Mouse (Mus musculus) limb, embryonic 12.5 days (tissue): ENCODE measurements around the gene Neurl1a. TPM values are rescaled to one million over a fixed set of nuclear protein-coding genes. Genes with fewer than 3 reads are reported as not detected.

ENCODE experiments used
- ATAC-seq: fragments of 200-750 bp; cut with Nextera tagmentation; 2 replicates; pipeline ENCODE4 v1.8.0; 2017; ENCODE audit warnings: low read depth, moderate TSS enrichment; ENCODE audit not compliant: insufficient number of reproducible peaks, insufficient read depth, low FRiP score, low TSS enrichment
- H3K27ac ChIP-seq: fragments of 300-500 bp; sonication (generic); 2 replicates; pipeline ENCODE4 v1.5.1; 2016; ENCODE audit warnings: mild to moderate bottlenecking, moderate library complexity
- H3K27me3 ChIP-seq: fragments of 300-500 bp; sonication (generic); 2 replicates; pipeline ENCODE4 v1.6.1; 2016; ENCODE audit warnings: mild to moderate bottlenecking, moderate library complexity
- H3K36me3 ChIP-seq: fragments of 300-500 bp; sonication (generic); 2 replicates; pipeline ENCODE4 v1.6.1; 2016; ENCODE audit warnings: mild to moderate bottlenecking, moderate library complexity
- H3K4me1 ChIP-seq: fragments of 300-500 bp; sonication (generic); replicated peaks from 2 replicates; pipeline ENCODE4 v1.6.1; 2016
- H3K4me2 ChIP-seq: fragments of 300-500 bp; sonication (generic); 2 replicates; pipeline ENCODE4 v1.6.1; 2016; ENCODE audit warnings: mild to moderate bottlenecking, moderate library complexity
- H3K4me3 ChIP-seq: fragments of 300-500 bp; sonication (generic); replicated peaks from 2 replicates; pipeline ENCODE4 v1.5.1; 2016; ENCODE audit warnings: mild to moderate bottlenecking
- H3K9ac ChIP-seq: fragments of 300-500 bp; sonication (generic); replicated peaks from 2 replicates; pipeline ENCODE4 v1.6.1; 2016; ENCODE audit warnings: mild to moderate bottlenecking, moderate library complexity
- H3K9me3 ChIP-seq: fragments of 300-500 bp; sonication (generic); 2 replicates; pipeline ENCODE4 v1.6.1; 2016; ENCODE audit warnings: mild to moderate bottlenecking, moderate library complexity
- WGBS: fragments of 180-500 bp; shearing (Covaris S2); methylation state at CpG from one replicate; pipeline ENCODE4 v1.1.7; 2016; 5-methylcytosine and 5-hydroxymethylcytosine counted together
- polyA plus RNA-seq: library from polyadenylated mRNA; unstranded; fragments of >200 nt; fragmentation: Nextera tagmentation; extraction: Ambion mirVana; gene quantifications from 2 replicates; pipeline ENCODE4 v1.2.1, GENCODE M21; 2016

Gene Neurl1a
- polyA plus RNA-seq, 1 experiment from 2014 or later, result 10.1 TPM

DNA sequence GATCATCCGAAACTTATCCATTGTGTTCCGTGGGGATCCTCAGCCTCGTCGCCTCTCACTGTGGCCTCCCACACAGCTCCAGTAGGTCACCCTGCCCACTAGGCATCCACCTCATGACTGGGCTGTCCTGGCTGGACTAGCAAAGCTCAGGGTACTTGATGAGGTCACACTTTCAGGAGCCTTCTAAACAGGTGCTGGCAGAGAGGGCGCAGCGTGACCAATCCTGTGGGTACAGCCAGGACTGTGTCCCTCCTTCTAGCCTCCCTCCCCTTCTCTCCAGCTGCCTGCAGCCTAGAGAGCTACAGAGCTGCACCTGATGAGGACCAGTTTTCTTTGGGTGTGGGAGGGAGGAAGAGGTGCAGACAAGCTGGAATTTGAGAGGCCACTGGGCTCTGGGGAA, 34.5 kb upstream of the Neurl1a start, which contains the start of gene Calhm1:
Calhm1 (minus strand) TSS at position 101 of the 400 bp plus-strand sequence.
- Histone ChIP-seq H3K9me3 (no peaks in the 10 kb centered on the region), H3K4me1 (peaks cover 6% of the 10 kb centered on the region), H3K4me3 (no peak within 1 kb of the TSS), H3K27ac (no peak within 1 kb of the TSS), H3K9ac (no peak within 1 kb of the TSS), H3K4me2 (no peak within 1 kb of the TSS), H3K36me3 (no peaks in the 10 kb centered on the region), H3K27me3 (peaks cover 14% of the 10 kb centered on the region; the same call in 1 of the 2 replicates)
- no peak for ATAC-seq
- 89% methylated on average over 6 of the region's 6 CpGs for WGBS

DNA sequence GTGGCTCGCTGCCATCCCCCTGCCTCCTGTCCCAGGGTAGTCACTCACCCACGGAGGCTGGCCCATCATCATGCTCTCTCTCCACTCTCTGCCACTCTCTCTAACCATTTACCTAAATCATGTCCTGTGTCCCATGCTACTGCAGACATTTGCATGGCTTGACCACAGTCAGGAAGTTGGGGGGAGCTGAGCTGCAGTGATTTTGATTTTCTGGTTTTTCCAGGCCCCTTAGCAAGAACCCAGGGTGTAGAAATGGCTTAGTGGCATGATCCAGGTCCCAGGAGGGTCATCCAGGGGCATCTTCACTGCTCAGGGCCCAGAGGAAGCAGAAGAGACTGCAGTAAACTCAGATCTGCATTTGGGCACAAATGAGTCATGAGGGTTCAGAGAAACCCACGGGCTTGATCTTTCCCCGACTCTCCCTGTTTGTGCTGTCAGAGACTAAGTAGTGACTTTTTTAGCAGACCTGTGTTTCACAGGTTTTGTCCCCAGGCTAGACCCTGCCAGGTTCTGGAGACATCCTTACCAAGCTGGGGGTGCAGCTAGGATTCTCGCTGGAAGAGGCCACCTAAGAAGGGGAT, 30.3 kb upstream of the Neurl1a start:
- Histone ChIP-seq H3K4me1 (peaks cover 17% of the 10 kb centered on the region), H3K27me3 (peaks cover 32% of the 10 kb centered on the region), H3K9me3 (no peaks in the 10 kb centered on the region), H3K4me3 (no peak overlapping the region), H3K9ac (no peak overlapping the region), H3K36me3 (no peaks in the 10 kb centered on the region), H3K27ac (no peak overlapping the region), H3K4me2 (no peak overlapping the region)
- 76% methylated on average over 5 of the region's 5 CpGs for WGBS
- ATAC-seq, result no peak

DNA sequence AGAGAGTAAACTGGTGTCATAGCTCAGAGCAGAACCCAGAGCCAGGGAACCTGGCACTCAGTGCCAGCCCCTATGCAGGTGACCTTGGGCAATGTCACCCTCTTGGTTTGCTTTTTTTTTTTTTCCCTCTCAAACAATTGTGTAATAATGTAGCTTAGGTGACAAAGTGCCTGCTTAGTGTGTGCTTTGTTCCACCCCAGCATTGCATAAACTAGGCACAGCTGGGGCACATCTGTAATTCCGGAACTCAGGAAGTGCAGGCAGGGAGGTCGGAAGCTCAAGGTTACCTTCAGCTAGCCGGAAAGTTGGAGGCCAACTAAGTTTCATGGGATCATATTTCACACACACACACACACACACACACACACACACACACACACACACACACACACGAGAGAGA, 28.8 kb upstream of the Neurl1a start:
- H3K27me3 ChIP-seq, result peaks cover 28% of the 10 kb centered on the region
- no peak overlapping the region for H3K4me2 ChIP-seq
- ATAC-seq, result no peak
- no peaks in the 10 kb centered on the region for H3K9me3 ChIP-seq
- no peak overlapping the region for H3K27ac ChIP-seq
- no peak overlapping the region for H3K4me3 ChIP-seq
- H3K9ac ChIP-seq, result no peak overlapping the region
- 7% methylated on average over 4 of the region's 4 CpGs for WGBS
- H3K4me1 ChIP-seq, result peaks cover 17% of the 10 kb centered on the region
- no peaks in the 10 kb centered on the region for H3K36me3 ChIP-seq

DNA sequence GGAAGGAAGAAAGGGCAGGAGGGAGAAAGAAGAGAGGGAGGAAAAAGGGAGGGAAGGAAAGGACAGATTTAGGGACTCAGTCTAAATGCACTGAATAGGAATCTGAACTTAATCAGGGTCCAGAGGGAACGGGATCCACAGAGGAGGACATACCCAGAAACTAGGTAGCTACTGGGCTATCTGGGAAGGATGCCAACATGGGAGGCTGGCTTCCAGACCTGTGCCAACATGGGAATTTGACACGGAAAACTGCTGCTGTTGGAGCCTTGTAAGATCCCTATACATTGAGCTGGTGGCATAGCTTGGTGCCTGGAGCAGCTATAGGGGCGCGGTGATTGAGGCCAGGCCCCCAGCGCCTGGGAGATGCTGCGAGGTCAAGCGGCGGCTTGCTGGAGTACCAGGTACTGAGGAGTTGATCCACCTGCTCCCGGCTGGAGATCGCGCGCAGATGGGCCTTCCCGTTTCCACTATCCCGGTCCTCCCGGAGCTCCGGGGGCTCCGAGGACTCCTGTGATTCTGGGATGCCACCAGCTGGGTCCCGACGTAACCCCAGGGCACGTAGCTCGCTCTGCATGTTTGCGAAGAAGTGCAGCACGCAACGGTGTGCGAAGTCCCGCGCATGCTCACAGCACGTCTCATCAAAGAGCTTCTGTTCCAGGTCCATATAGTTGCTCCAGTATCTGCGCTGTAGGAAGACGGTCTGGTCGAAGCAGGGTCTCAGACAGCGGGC, 27.1 kb upstream of the Neurl1a start:
- Histone ChIP-seq H3K9ac (no peak overlapping the region), H3K36me3 (no peaks in the 10 kb centered on the region), H3K9me3 (no peaks in the 10 kb centered on the region), H3K4me3 (peak overlapping the region; percentile 31), H3K27me3 (peaks cover 26% of the 10 kb centered on the region), H3K27ac (no peak overlapping the region), H3K4me1 (peaks cover 17% of the 10 kb centered on the region), H3K4me2 (peak overlapping the region; percentile 60)
- 27% methylated on average over 32 of the region's 32 CpGs for WGBS
- no peak for ATAC-seq

DNA sequence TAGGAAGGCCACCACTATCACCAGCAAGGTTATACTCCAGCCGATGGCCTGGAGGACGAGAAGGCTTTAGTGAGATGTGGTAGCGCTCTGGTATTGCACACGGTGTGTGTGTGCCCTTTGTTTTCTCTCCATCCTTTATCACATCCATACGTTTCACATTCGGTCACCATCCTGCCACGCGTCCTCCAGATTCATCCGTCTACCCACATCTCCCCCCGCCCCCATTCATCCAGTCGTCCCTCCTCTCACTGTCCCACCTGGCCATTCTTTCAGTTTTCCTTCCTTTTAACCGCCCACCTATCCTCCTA, 26.6 kb upstream of the Neurl1a start:
- Histone ChIP-seq H3K27me3 (peaks cover 26% of the 10 kb centered on the region), H3K9ac (no peak overlapping the region), H3K4me3 (peak overlapping the region; percentile 31), H3K9me3 (no peaks in the 10 kb centered on the region), H3K4me2 (peak overlapping the region; percentile 60), H3K27ac (no peak overlapping the region), H3K4me1 (peaks cover 17% of the 10 kb centered on the region), H3K36me3 (no peaks in the 10 kb centered on the region)
- WGBS, result 59% methylated on average over 12 of the region's 12 CpGs
- no peak for ATAC-seq

DNA sequence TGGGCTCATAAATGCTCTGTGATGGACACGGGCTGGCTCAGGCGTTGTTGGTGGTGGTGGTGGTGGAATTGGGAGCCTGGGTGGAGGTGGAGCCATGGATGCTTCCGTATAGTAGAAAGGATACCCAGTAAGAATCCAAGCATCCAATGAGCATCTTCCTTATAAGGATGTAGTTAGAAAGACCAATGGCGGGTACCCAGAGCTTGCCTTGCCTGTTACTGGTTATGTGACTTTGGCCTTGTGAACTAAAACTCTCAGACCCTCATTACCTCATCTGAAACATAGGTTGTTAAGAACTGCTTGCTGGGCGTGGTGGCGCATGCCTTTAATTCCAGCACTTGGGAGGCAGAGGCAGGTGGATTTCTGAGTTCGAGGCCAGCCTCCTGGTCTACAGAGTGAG, 24.9 kb upstream of the Neurl1a start:
- 84% methylated on average over 7 of the region's 7 CpGs for WGBS

DNA sequence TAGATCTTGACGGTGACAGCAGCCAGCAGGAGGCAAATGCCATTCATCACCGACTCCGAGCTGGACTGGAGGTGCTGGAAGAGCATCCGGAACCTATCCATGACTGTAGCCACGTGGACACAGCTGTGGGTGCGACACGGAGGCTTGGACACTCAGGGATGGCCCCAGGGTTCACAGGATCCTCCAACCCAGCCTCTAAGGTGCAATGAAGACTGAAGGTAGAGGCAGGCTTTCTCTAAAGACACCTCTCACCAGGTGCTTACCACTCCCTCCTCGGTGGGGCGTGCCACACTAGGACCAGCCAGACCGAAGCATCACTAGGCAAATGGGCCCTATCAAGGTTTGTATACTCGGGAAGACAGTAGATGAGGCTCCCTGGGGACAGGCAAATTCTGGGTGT, 21.0 kb upstream of the Neurl1a start, which contains the start of gene Calhm3:
Calhm3 (minus strand) TSS at position 101 of the 400 bp plus-strand sequence.
- Histone ChIP-seq H3K9me3 (no peaks in the 10 kb centered on the region), H3K4me1 (no peaks in the 10 kb centered on the region), H3K36me3 (no peaks in the 10 kb centered on the region), H3K27ac (no peak within 1 kb of the TSS), H3K4me3 (no peak within 1 kb of the TSS), H3K9ac (no peak within 1 kb of the TSS), H3K27me3 (peaks cover under 1% of the 10 kb centered on the region; the same call in 1 of the 2 replicates), H3K4me2 (no peak within 1 kb of the TSS)
- no peak for ATAC-seq
- WGBS, result 76% methylated on average over 11 of the region's 11 CpGs

More for the DNA sequence above, 24.9 kb upstream of the Neurl1a start:
- Histone ChIP-seq H3K4me1 (peaks cover 17% of the 10 kb centered on the region), H3K4me3 (no peak overlapping the region), H3K9ac (no peak overlapping the region), H3K27me3 (peaks cover 26% of the 10 kb centered on the region), H3K9me3 (no peaks in the 10 kb centered on the region), H3K36me3 (no peaks in the 10 kb centered on the region), H3K4me2 (no peak overlapping the region), H3K27ac (no peak overlapping the region)
- no peak for ATAC-seq

DNA sequence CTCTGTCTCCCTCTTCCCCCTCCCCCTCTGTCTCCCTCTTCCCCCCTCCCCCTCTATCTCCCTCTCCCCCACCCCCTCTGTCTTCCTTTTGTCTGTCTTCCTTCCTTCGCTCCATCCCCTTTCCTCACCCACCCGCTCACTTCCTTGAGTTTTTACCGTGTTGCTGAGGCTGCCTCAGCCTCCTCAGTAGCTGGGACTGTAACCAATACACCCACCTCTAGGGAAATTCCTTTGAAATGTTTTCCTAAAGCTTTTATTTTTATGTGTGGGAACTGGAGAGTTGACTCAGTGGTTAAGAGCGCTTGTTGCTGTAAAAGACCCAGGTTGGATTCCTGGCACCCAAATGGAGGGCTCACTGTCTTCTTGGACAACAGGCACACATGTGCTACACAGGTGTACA, 17.0 kb upstream of the Neurl1a start:
- no peaks in the 10 kb centered on the region for H3K9me3 ChIP-seq
- no peak for ATAC-seq
- no peak overlapping the region for H3K4me3 ChIP-seq
- peaks cover 3% of the 10 kb centered on the region; the same call in 1 of the 2 replicates for H3K27me3 ChIP-seq
- no peak overlapping the region for H3K4me2 ChIP-seq
- no peaks in the 10 kb centered on the region for H3K36me3 ChIP-seq
- no peak overlapping the region for H3K27ac ChIP-seq
- H3K9ac ChIP-seq, result no peak overlapping the region
- H3K4me1 ChIP-seq, result no peaks in the 10 kb centered on the region
- 66% methylated on average over 4 of the region's 4 CpGs for WGBS

DNA sequence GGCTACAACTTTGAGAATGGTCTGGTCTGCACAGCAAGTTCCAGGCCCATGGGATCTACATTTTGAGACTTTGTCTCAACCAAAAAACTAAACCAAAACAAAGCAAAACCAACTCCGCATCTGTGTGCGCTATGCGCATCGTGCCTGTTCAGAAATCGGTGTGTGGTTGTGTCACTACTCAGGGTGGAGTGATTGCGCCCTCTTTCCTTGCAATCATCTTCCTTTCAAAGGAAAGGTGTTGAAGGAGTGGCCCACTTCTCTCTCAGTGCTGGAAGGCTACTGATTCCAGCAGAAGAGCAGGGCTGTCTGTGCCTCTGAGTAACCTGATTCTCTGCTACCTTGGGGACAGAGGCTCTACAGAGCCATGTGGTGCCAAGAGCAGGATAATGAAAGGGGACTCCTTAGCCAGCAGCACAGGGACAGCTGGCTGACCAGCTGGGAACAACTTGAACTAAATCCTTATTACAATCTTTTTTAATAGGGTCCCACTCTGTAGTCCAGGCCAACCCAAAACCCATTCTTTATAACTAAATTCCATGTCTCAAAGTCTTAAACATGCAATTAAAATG, 15.4 kb upstream of the Neurl1a start:
- ATAC-seq, result no peak
- WGBS, result 91% methylated on average over 6 of the region's 6 CpGs
- H3K27me3 ChIP-seq, result peaks cover 5% of the 10 kb centered on the region; the same call in 1 of the 2 replicates
- no peaks in the 10 kb centered on the region for H3K36me3 ChIP-seq
- no peak overlapping the region for H3K9ac ChIP-seq
- no peak overlapping the region for H3K4me3 ChIP-seq
- H3K9me3 ChIP-seq, result no peaks in the 10 kb centered on the region
- no peak overlapping the region for H3K27ac ChIP-seq
- H3K4me2 ChIP-seq, result no peak overlapping the region
- no peaks in the 10 kb centered on the region for H3K4me1 ChIP-seq

DNA sequence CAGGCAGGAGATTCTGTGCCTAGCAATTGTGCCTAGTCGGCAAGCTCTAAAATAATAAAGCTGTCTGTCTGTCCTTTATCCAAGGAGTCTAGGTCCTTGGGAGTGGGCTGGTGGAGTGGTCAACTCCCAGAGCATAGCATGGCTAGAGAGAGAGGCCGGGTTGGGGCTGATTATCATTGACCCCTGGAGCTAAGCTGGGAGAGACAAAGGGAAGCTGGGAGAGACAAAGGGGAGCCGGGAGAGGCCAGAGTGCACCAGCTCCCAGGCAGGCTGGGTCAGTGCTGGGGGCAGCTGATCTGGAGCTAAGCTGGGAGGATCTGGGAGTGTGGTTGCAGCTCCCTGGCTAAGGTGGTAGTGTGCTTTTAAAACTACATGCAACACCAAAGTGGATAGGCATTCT, 11.9 kb upstream of the Neurl1a start:
- no peak for ATAC-seq
- H3K36me3 ChIP-seq, result no peaks in the 10 kb centered on the region
- H3K4me3 ChIP-seq, result no peak overlapping the region
- no peaks in the 10 kb centered on the region for H3K9me3 ChIP-seq
- H3K9ac ChIP-seq, result no peak overlapping the region
- H3K27me3 ChIP-seq, result peaks cover 5% of the 10 kb centered on the region; the same call in 1 of the 2 replicates
- WGBS, result 28% methylated on average over 3 of the region's 3 CpGs
- H3K4me2 ChIP-seq, result no peak overlapping the region
- H3K27ac ChIP-seq, result no peak overlapping the region
- 0 out of 2 replicates have a peak, but pooled peaks cover 3% of the 10 kb centered on the region for H3K4me1 ChIP-seq

DNA sequence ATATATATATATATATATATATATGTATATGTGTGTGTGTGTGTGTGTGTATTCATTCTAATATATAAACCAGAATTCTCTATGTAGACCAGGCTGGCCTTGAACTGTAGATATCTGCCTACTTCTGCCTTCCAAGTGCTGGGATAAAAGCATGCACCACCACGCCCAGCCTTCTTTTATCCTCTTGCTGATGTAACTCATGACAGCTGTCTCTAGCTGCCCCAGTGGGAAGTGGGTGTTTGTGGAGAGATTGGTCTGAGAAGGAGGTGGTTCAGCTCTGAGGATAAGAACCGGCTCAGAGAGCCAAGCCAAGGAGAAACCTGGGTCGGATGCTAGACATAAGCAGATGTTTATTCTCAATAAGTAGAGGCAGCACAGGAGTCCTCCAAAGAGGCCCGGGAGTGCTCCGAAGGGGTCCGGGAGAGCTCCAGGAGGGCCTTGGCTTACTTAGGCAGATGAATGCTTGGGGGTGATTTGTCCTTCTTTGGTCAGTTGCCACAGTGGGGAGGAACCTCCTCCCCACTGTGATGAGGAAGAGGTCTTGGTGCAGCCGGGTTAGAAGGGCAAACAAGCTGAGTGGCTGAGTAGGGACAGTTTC, 10.9 kb upstream of the Neurl1a start:
- Histone ChIP-seq H3K27me3 (peaks cover 5% of the 10 kb centered on the region; the same call in 1 of the 2 replicates), H3K27ac (no peak overlapping the region), H3K4me2 (peak overlapping the region; percentile 36; the same call in 1 of the 2 replicates), H3K9me3 (no peaks in the 10 kb centered on the region), H3K4me1 (0 out of 2 replicates have a peak, but pooled peaks cover 3% of the 10 kb centered on the region), H3K36me3 (no peaks in the 10 kb centered on the region), H3K4me3 (no peak overlapping the region), H3K9ac (no peak overlapping the region)
- ATAC-seq, result no peak
- WGBS, result 66% methylated on average over 7 of the region's 7 CpGs
